Mouse (Mus musculus): ENCODE results near the gene Atp8b4.

DNA sequence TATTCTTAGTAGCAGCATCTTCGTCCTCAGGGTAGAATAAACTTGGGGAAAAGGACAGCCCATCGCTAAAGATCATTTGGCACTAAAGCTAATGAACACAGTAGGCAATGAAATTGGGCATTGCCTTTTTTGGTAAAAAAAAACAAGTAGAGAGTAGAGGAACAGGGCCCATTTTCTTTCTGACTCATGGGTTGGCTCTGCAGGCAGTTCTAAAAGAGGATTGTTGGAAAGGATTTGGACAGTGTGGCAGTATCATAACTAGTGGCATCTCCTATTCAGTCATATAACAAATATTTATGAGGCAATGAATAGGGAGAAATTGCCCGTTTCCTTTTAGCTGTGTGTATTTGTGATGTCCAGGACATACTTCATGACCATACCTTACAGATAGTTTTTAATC, 217.4 kb downstream of the Atp8b4 start:
- TF ChIP-seq POLR2A (IDR thresholded peaks at IDR 0.05; ENCODE audit: insufficient read depth, low read depth, low read length): no peak
- TF ChIP-seq CTCF (IDR thresholded peaks at IDR 0.05; ENCODE audit: insufficient read depth, low read depth, low read length): no peak
